Mouse (Mus musculus): ENCODE results near the gene Ermard.

DNA sequence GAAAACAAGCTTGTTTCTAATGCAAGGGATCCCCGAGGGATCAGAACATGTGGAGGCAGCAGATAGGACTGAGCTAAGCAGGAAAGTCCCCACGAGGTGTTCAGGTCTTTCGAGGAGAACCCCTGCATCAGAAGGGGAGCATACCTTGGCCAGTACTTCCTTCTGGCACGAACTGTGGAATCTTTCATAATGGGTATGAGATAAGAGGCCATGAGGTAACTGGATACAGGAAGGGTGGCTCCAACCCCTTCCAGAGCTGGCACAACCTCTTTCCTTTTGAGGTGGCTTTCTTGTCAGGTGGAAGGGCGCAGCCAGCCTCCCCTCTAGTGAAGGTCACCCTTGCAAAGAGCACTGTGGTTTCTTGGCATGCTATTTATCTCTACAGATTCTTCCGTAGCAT is 55.8 kb downstream of the Ermard start:
- TF ChIP-seq CTCF (IDR thresholded peaks at IDR 0.05; ENCODE audit: control insufficient read depth, insufficient read depth, insufficient read length) = no peak
- TF ChIP-seq USF1 (IDR thresholded peaks at IDR 0.05; ENCODE audit: low read depth) = no peak
